Mouse (Mus musculus): ENCODE results near the gene Aig1.

The Aig1 gene

GRCm38 (mm10) chr10:13690773-13691172 is 178.0 kb downstream of the Aig1 start:
- DNase-seq = no peak

GRCm38 (mm10) chr10:13689841-13690590 is 178.8 kb downstream of the Aig1 start:
- no peak for DNase-seq

GRCm38 (mm10) chr10:13688386-13689120 is 180.2 kb downstream of the Aig1 start:
- DNase-seq = no peak

DNA sequence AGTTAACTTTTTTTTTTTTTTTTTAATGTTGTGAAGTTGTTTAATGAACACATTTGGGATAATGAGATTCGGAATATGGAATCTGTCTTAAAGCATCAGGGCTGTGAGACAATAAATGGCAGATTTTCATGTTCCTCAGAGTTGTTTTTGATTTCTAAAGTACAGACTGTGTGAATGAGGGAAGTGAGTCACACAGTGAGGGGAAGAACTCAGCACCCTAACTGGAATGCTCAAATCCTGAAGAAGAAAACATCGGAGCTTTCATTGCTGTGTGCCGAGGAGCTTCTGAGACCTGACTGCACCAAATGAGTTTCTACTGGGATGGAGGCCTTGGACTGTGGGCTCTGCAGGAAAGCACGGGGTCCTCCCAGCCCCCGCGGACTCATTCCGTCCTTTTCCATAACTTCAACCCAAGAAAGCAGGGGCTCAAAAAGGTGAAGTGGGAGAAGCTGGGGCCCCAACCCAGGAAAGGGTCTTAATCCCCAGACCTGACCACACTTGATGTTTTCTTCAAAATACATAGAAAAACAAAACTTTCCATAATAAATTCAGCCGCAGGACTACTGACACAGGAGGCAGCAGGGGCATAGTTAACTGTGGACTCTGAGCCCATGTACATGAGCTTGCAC is 181.5 kb downstream of the Aig1 start:
- DNase-seq = no peak

GRCm38 (mm10) chr10:13686127-13686526 is 182.7 kb downstream of the Aig1 start:
- DNase-seq = no peak

DNA sequence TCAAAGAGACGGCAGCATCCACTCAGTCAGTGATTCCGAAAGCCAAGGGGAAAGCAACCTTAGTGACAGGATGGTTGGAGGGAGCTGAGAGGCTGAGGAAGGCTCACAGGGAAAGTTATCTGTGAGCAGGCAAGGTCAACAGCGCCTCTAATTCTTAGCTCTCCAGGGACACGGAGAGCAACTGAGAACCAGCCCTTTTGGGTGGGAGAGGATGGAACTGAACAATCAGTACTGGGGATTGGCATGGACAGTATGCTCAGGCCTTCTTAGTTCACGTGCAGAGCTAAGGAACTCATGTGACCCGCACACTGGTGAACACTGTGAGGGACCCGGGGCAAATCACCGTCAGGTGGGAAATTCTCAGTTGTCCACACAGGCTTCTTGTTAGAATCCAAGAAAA is 183.4 kb downstream of the Aig1 start:
- DNase-seq = no peak

DNA sequence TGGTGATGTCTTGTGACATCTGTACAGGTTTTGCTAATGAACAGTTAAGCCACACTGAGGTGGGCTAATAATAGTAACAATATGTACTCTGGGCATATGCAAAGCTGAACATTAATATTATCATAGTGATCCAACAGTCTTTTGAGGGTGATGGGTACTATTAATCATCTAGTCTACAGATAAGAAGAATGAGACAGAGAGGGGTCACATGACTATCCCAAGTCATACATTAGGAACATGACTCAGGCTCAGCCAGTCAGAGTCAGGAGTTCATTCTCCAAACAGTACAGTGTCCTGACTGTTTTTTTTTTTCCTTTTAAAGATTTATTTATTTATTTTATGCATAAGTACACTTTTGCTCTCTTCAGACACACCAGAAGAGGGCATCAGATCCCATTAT is 184.3 kb downstream of the Aig1 start:
- no peak for DNase-seq

GRCm38 (mm10) chr10:13682565-13682964 is 186.2 kb downstream of the Aig1 start:
- DNase-seq = no peak

DNA sequence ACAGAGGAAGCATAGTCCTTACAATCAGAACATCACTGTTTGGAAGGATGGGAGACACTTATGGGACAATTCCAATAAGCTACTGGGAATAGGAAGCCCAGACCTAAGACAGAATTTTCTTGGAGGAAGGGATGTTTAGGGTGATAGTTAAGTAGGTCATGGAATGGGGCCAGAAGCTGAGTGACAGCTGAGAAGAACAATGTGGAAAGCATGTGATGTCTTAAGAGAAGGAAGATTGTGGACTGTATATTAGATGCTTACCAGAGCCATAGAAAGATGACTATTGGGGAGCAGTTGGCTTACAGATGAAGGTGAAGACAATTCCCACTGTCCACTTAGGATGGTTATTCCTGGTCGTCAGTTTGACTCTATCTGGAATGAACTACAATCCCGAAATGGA is 191.3 kb downstream of the Aig1 start:
- peak in 1 of 2 experiments; percentile 11 for DNase-seq

GRCm38 (mm10) chr10:13675033-13675379 is 193.8 kb downstream of the Aig1 start:
- no peak for DNase-seq

DNA sequence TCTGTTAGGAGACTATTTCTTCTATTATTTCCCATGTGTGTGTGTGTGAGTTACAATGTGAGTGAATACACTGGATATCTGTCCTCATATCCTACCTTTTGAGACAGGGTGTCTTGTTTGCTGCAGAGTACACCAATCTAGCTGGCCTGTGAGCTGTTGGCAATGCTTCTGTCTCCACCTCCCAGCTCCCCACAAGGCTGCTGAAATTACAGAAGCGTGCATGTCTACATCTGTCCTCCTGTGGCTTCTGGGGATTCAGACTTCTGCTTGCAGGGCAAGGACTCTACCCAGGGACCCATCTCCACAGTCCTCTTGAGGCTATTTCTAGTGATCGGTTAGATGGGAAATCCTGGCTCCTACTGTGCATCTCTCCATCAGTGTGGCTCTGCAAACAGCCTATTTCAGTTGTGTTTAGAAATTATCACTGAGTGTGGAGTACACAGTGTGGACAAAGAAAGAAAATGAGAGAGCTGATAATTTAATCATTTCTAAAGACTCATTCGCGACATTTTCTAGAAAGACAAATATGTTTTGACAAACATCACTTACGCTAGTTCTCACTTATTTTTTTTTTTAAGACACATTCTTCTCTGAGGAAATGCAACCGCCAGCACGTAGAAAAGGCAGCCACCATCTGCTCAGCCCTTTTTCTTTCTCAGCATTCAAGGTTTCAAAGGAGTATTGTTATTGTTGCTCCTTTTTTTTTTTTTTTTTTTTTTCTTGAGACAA is 194.3 kb downstream of the Aig1 start:
- DNase-seq = no peak

DNA sequence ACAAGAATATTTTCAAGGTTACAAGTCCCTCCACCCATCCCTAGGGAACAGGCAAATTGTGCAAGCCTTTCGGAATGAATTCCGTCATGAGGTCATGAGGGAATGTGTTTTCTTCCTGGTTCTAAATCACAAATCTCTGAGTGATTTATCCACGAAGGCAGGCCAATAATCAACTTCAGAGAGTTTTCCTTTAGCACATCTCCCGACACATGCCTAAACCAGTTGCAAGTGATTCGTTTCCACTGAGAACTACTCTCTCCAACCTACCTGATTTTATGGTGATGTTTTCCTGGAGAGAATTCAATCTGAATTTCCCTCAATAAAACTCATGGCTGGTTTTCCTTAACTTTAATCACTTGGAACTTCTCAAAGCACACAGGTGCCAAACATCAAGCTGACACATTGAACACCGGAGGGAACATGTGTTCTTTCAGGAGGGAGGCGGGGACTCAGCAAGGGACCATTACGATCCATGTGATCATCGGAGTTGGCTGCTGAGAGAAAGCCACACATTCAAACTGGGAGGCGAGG is 201.5 kb downstream of the Aig1 start:
- DNase-seq = peak; percentile 10 to 26

DNA sequence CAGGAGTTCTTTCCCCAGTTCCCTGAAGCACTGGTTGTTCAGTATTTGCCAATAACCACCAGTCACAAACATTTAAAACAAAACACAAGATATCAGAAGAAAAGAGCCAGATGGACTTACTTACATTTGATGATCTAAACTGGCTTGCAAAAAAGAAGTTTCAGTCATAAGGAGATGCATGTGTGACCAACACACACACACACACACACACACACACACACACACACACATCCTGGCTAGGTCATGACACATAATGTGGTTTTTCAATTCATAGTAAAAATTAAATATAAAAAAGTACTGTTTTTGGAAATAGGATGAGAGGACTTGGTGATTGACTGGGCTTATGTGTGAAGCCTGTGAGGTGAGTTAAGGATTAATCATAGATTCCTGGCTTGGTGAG is 205.3 kb downstream of the Aig1 start:
- DNase-seq = no peak

- DNase-seq = no peak
These were observed 209.0 kb downstream of the Aig1 start for GRCm38 (mm10) chr10:13659778-13660177.

GRCm38 (mm10) chr10:13653739-13654462 is 214.9 kb downstream of the Aig1 start:
- DNase-seq = no peak

DNA sequence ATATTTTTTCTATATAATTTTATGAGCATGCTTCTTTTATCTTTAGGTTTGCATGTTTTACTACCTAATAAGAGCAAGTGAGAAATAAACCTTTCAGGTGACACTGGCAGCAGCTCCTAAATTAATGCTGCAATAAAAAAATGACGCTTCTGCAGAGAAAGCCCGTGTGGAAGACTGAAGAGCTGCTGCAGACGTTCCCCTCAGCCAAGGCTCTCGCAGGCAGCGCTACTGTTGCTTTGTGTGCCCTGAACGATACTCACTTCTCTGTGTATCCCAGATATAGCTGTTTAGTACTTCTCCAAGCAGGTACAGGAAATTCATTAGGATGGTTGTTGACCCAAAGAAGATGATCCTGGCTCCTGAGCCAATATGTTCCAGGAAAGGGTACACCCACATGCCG is 215.5 kb downstream of the Aig1 start:
- no peak for DNase-seq

DNA sequence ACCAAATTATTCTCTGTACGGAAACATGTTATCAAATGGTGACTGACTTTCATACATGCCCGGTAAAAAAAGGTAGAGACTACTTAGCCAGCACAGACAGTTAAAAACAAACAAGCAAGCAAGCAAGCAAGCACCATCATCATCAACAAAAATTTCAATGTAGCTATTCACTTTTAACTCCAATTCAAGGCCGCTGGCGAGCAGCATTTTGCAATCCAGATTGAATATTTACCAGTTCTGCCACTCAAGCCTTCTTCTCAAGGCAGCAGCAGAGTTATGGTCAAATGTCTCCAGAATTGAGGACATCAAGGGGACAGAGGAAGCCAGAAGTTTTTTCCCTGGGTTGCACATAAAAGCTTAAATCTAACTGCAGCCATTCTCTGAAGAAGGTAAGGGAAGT is 216.7 kb downstream of the Aig1 start:
- no peak for DNase-seq

DNA sequence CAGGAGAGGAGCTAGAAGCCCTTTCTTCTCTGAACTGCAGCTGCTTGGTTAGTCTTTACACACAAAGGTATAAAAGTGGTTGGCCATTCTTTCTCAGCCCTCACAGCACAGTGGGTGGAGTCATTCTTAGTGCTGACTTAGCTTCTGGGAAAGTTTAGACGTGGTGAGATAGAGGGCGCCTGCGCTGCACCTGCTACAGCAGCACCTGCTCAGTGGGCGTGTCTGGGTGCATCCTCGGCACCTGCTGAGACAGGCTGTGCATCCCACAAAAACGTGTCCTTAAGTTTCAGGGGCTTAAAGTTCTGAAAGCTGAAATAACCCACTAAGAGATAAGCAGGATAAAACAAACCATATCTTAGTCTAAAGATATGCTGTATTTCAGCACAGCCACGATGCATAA is 227.0 kb downstream of the Aig1 start:
- peak; percentile 7 to 21 for DNase-seq

DNA sequence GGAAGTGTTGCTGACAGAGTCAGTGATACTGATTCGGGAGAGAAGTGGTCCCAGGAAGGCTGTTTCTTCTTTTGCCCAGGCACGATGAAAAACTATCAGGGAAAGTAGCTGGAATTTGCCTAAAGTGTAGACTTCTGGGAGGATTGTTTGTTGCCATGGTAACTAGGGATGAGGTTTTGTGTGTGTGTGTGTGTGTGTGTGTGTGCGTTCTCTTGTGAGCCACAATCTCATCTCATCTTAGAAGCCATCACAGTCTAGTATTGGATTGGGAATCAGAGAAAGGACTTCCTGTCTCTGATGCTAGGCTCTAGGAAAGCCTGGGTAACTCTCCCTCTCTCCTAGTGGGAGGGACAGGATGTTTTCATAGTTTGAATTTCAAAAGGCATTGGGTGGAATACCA is 237.0 kb downstream of the Aig1 start:
- DNase-seq = no peak

DNA sequence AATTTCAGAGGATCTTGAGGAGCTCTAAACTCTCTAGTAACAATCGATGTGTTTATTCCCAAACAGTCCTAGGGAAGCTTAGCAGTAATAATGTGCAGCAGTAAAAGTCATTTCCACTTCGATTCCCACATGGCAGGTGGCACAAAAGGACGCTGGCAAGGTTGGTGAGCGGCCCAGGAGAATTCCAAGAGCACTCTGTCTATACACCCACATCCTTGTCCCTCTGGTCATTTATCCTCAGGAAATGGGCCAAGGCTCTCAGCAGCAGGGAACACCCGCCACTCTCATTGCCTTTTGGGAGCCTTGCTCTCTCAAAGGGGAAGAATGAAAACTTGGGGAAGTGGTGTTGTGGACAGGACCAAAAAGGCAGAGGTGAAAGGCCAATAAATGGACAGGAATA is 245.0 kb downstream of the Aig1 start:
- DNase-seq = no peak

DNA sequence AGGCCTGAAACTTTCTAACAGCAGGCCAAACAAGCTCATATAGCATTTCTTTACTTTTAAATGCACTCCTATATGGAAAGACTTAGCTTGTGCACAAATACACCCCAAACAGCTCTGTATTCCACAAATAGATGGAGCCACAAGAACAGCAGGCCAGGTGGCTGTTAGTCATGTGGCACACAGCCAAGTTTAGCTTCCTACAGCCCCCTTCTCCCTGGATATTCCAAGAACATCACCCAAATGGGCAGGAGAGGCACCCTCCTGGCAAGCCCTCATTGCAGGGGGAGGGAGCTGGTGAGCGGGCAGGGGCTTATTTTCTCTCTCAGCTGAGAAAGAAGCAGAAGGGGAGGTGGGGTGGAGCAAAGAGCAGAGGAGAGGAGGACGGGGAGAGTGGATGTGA is 267.9 kb downstream of the Aig1 start:
- DNase-seq = no peak

- no peak for DNase-seq
These were observed 271.3 kb downstream of the Aig1 start for GRCm38 (mm10) chr10:13597491-13597890.

Measured in lung, adult 18-20 months (tissue).